Mouse (Mus musculus) intestine, postnatal 0 days (tissue): ENCODE results near the gene Piezo1. TPM values are rescaled to one million over a fixed set of nuclear protein-coding genes. Genes with fewer than 3 reads are reported as not detected.
A peak's percentile ranks its signal among the peaks of the same experiment; 100 is the strongest.

ENCODE experiments used
- ATAC-seq: fragments of 200-750 bp; cut with Nextera tagmentation; 2 replicates; pipeline ENCODE4 v1.8.0; 2017; ENCODE audit warnings: mild to moderate bottlenecking, moderate TSS enrichment, moderate library complexity
- H3K27ac ChIP-seq: fragments of 300-500 bp; sonication (generic); 2 replicates; pipeline ENCODE4 v1.5.1; 2014; ENCODE audit warnings: mild to moderate bottlenecking, low read depth, low read length, moderate library complexity
- H3K27me3 ChIP-seq: fragments of 300-500 bp; sonication (generic); replicated peaks from 2 replicates; pipeline ENCODE4 v1.6.1; 2014; ENCODE audit warnings: low read length, mixed read lengths; ENCODE audit not compliant: control insufficient read depth, insufficient read depth
- H3K36me3 ChIP-seq: fragments of 300-500 bp; sonication (generic); 2 replicates; pipeline ENCODE4 v1.6.1; 2014; ENCODE audit warnings: mild to moderate bottlenecking, moderate library complexity; ENCODE audit not compliant: control insufficient read depth, insufficient read depth
- H3K4me1 ChIP-seq: fragments of 300-500 bp; sonication (generic); replicated peaks from 2 replicates; pipeline ENCODE4 v1.6.1; 2014; ENCODE audit warnings: antibody characterized with exemption, low read length, mixed read lengths; ENCODE audit not compliant: control insufficient read depth, insufficient read depth
- H3K4me2 ChIP-seq: fragments of 300-500 bp; sonication (generic); replicated peaks from 2 replicates; pipeline ENCODE4 v1.6.1; 2014; ENCODE audit warnings: low read depth, mild to moderate bottlenecking, moderate library complexity
- H3K4me3 ChIP-seq: fragments of 300-500 bp; sonication (generic); 2 replicates; pipeline ENCODE4 v1.5.1; 2014; ENCODE audit warnings: low read depth, low read length
- H3K9ac ChIP-seq: fragments of 300-500 bp; sonication (generic); 2 replicates; pipeline ENCODE4 v1.6.1; 2014; ENCODE audit warnings: mild to moderate bottlenecking, low read depth, low read length
- H3K9me3 ChIP-seq: fragments of 300-500 bp; sonication (generic); 2 replicates; pipeline ENCODE4 v1.6.1; 2016; ENCODE audit warnings: mixed run types; ENCODE audit not compliant: control insufficient read depth
- CTCF ChIP-seq: sonication (generic); IDR thresholded peaks from 2 replicates; pipeline ENCODE4 v1.5.1; 2016; ENCODE audit warnings: low read depth, mild to moderate bottlenecking, control low read depth, antibody characterized with exemption, moderate library complexity
- WGBS: fragments of 180-500 bp; shearing (Covaris S2); extraction: QIAGEN DNeasy Blood & Tissue Kit; methylation state at CpG from one replicate; pipeline ENCODE4 v1.1.7; 2014; 5-methylcytosine and 5-hydroxymethylcytosine counted together
- polyA plus RNA-seq: library from polyadenylated mRNA; unstranded; fragments of >200 nt; fragmentation: Nextera tagmentation; extraction: Ambion mirVana; gene quantifications from 2 replicates; pipeline ENCODE4 v1.2.1, GENCODE M21; 2015

Gene Piezo1
- polyA plus RNA-seq, 1 experiment from 2014 or later = 4.4 TPM

- 78% methylated on average over 4 of the region's 4 CpGs for WGBS
Observed at GRCm38 (mm10) chr8:122529159-122529558, 22.0 kb downstream of the Piezo1 start.

GRCm38 (mm10) chr8:122527937-122528336, 23.2 kb downstream of the Piezo1 start:
- no peak for TF ChIP-seq CTCF
- H3K27me3 ChIP-seq = no peaks in the 10 kb centered on the region
- H3K27ac ChIP-seq = no peak overlapping the region
- H3K9ac ChIP-seq = no peak overlapping the region
- ATAC-seq = no peak
- 0 out of 2 replicates have a peak, but pooled peaks cover 17% of the 10 kb centered on the region for H3K4me1 ChIP-seq
- no peak overlapping the region for H3K4me2 ChIP-seq
- H3K9me3 ChIP-seq = no peaks in the 10 kb centered on the region
- H3K4me3 ChIP-seq = no peak overlapping the region
- WGBS = 92% methylated on average over 3 of the region's 3 CpGs
- H3K36me3 ChIP-seq = no peaks in the 10 kb centered on the region

More at GRCm38 (mm10) chr8:122529159-122529558, 22.0 kb downstream of the Piezo1 start:
- H3K4me1 ChIP-seq = 0 out of 2 replicates have a peak, but pooled peaks cover 5% of the 10 kb centered on the region
- ATAC-seq = peak; percentile 68
- no peaks in the 10 kb centered on the region for H3K27me3 ChIP-seq
- H3K36me3 ChIP-seq = no peaks in the 10 kb centered on the region
- no peak overlapping the region for H3K4me3 ChIP-seq
- H3K9me3 ChIP-seq = no peaks in the 10 kb centered on the region
- no peak for TF ChIP-seq CTCF
- H3K9ac ChIP-seq = no peak overlapping the region
- no peak overlapping the region for H3K4me2 ChIP-seq
- H3K27ac ChIP-seq = no peak overlapping the region

GRCm38 (mm10) chr8:122526526-122527170, 24.5 kb downstream of the Piezo1 start:
- Histone ChIP-seq H3K27me3 (no peaks in the 10 kb centered on the region), H3K9me3 (no peaks in the 10 kb centered on the region), H3K9ac (no peak overlapping the region), H3K4me2 (0 out of 2 replicates have a peak overlapping the region, but pooled peaks have one; percentile 0), H3K36me3 (no peaks in the 10 kb centered on the region), H3K4me1 (0 out of 2 replicates have a peak, but pooled peaks cover 17% of the 10 kb centered on the region), H3K27ac (peak overlapping the region; percentile 50; the same call in 1 of the 2 replicates), H3K4me3 (no peak overlapping the region)
- 53% methylated on average over 7 of the region's 7 CpGs for WGBS
- ATAC-seq = no peak
- no peak for TF ChIP-seq CTCF

- no peak for TF ChIP-seq CTCF
- Histone ChIP-seq H3K36me3 (no peaks in the 10 kb centered on the region), H3K9me3 (no peaks in the 10 kb centered on the region), H3K4me2 (no peak overlapping the region), H3K4me1 (0 out of 2 replicates have a peak, but pooled peaks cover 17% of the 10 kb centered on the region), H3K9ac (no peak overlapping the region), H3K27me3 (no peaks in the 10 kb centered on the region), H3K4me3 (no peak overlapping the region), H3K27ac (0 out of 2 replicates have a peak overlapping the region, but pooled peaks have one; percentile 50)
- WGBS = 61% methylated on average over 3 of the region's 3 CpGs
- no peak for ATAC-seq
Observed at GRCm38 (mm10) chr8:122526084-122526483, 25.0 kb downstream of the Piezo1 start.

- no peak overlapping the region; the same call in 1 of the 2 replicates for H3K9ac ChIP-seq
- WGBS = 67% methylated on average over 6 of the region's 6 CpGs
- TF ChIP-seq CTCF = no peak
- ATAC-seq = no peak
- H3K27me3 ChIP-seq = no peaks in the 10 kb centered on the region
- 0 out of 2 replicates have a peak, but pooled peaks cover 17% of the 10 kb centered on the region for H3K4me1 ChIP-seq
- no peak overlapping the region for H3K4me2 ChIP-seq
- H3K36me3 ChIP-seq = no peaks in the 10 kb centered on the region
- H3K4me3 ChIP-seq = no peak overlapping the region
- H3K9me3 ChIP-seq = no peaks in the 10 kb centered on the region
- H3K27ac ChIP-seq = no peak overlapping the region
Observed at GRCm38 (mm10) chr8:122525004-122525403, 26.1 kb downstream of the Piezo1 start.

- no peaks in the 10 kb centered on the region for H3K27me3 ChIP-seq
- 0 out of 2 replicates have a peak, but pooled peaks cover 17% of the 10 kb centered on the region for H3K4me1 ChIP-seq
- no peak overlapping the region for H3K9ac ChIP-seq
- TF ChIP-seq CTCF = no peak
- WGBS = 74% methylated on average over 6 of the region's 6 CpGs
- no peak overlapping the region for H3K27ac ChIP-seq
- no peak overlapping the region for H3K4me3 ChIP-seq
- H3K36me3 ChIP-seq = no peaks in the 10 kb centered on the region
- no peak for ATAC-seq
- no peak overlapping the region for H3K4me2 ChIP-seq
- H3K9me3 ChIP-seq = no peaks in the 10 kb centered on the region
Observed at GRCm38 (mm10) chr8:122524506-122524905, 26.6 kb downstream of the Piezo1 start.
